Mouse (Mus musculus) liver, embryonic 14.5 days (tissue): ENCODE measurements around the gene Uqcc3.
"Not testable (repeated sequence)": the region's sequence is repeated elsewhere in the genome, so short reads cannot be mapped to it uniquely, and the experiment has no call there.

Experiments used
- CTCF ChIP-seq: IDR thresholded peaks from 2 replicates; pipeline ENCODE4 v1.5.1; 2016; ENCODE audit warnings: antibody characterized with exemption, low read depth, control low read depth
- EP300 ChIP-seq: IDR thresholded peaks from 2 replicates; pipeline ENCODE4 v1.6.1; 2016; ENCODE audit warnings: antibody characterized with exemption, low read depth

GRCm38 (mm10) chr19:8836327-8836726 lies 44.4 kb downstream of the Uqcc3 start:
- TF ChIP-seq EP300, CTCF: not testable (repeated sequence)
